Mouse (Mus musculus): ENCODE results near the gene Gramd4. TPM values are rescaled to one million over a fixed set of nuclear protein-coding genes. Genes with fewer than 3 reads are reported as not detected.
"Not testable (repeated sequence)": the region's sequence is repeated elsewhere in the genome, so short reads cannot be mapped to it uniquely, and the experiment has no call there.

The Gramd4 gene
- polyA plus RNA-seq, 1 experiment from 2014 or later: 52.9 TPM

GRCm38 (mm10) chr15:86176166-86176565 lies 118.7 kb downstream of the Gramd4 start:
- no peak overlapping the region for H3K4me2 ChIP-seq (replicated peaks)
- no peaks in the 10 kb centered on the region for H3K36me3 ChIP-seq
- H3K27me3 ChIP-seq: no peaks in the 10 kb centered on the region
- H3K4me1 ChIP-seq: peaks cover 10% of the 10 kb centered on the region
- H3K9ac ChIP-seq (replicated peaks): no peak overlapping the region
- ATAC-seq (replicated peaks): no peak
- WGBS: 92% methylated on average over 10 of the region's 10 CpGs
- no peak overlapping the region for H3K4me3 ChIP-seq
- H3K27ac ChIP-seq (replicated peaks): no peak overlapping the region
- no peaks in the 10 kb centered on the region for H3K9me3 ChIP-seq

GRCm38 (mm10) chr15:86176771-86177702 lies 119.5 kb downstream of the Gramd4 start:
- Histone ChIP-seq H3K27me3 (no peaks in the 10 kb centered on the region), H3K9me3 (no peaks in the 10 kb centered on the region), H3K4me3 (no peak overlapping the region), H3K9ac (replicated peaks) (no peak overlapping the region), H3K4me2 (replicated peaks) (no peak overlapping the region), H3K4me1 (peaks cover 11% of the 10 kb centered on the region), H3K27ac (replicated peaks) (no peak overlapping the region), H3K36me3 (no peaks in the 10 kb centered on the region)
- 85% methylated on average over 21 of the region's 22 CpGs for WGBS
- ATAC-seq (replicated peaks): no peak

GRCm38 (mm10) chr15:86177703-86178251 lies 120.3 kb downstream of the Gramd4 start:
- H3K9ac ChIP-seq (replicated peaks); H3K9me3 ChIP-seq; H3K4me2 ChIP-seq (replicated peaks); H3K27me3 ChIP-seq; H3K4me3 ChIP-seq; H3K27ac ChIP-seq (replicated peaks); H3K36me3 ChIP-seq; ATAC-seq (replicated peaks): not testable (repeated sequence)
- peaks cover 19% of the 10 kb centered on the region for H3K4me1 ChIP-seq
- 76% methylated on average over 2 of the region's 2 CpGs for WGBS

GRCm38 (mm10) chr15:86178594-86178993 lies 121.1 kb downstream of the Gramd4 start:
- 91% methylated on average over 6 of the region's 6 CpGs for WGBS
- Histone ChIP-seq H3K4me2 (replicated peaks) (no peak overlapping the region), H3K4me1 (peaks cover 17% of the 10 kb centered on the region), H3K27ac (replicated peaks) (no peak overlapping the region), H3K9me3 (no peaks in the 10 kb centered on the region), H3K27me3 (no peaks in the 10 kb centered on the region), H3K36me3 (no peaks in the 10 kb centered on the region), H3K9ac (replicated peaks) (no peak overlapping the region), H3K4me3 (no peak overlapping the region)
- no peak for ATAC-seq (replicated peaks)

- Histone ChIP-seq H3K36me3 (no peaks in the 10 kb centered on the region), H3K27me3 (no peaks in the 10 kb centered on the region), H3K4me3 (no peak overlapping the region), H3K4me2 (replicated peaks) (no peak overlapping the region), H3K9me3 (no peaks in the 10 kb centered on the region), H3K9ac (replicated peaks) (no peak overlapping the region), H3K4me1 (peaks cover 29% of the 10 kb centered on the region), H3K27ac (replicated peaks) (no peak overlapping the region)
- WGBS: 78% methylated on average over 4 of the region's 4 CpGs
- ATAC-seq (replicated peaks): no peak
Observed at GRCm38 (mm10) chr15:86180427-86180826, 122.9 kb downstream of the Gramd4 start.

- H3K4me2 ChIP-seq (replicated peaks); H3K4me3 ChIP-seq; H3K9ac ChIP-seq (replicated peaks); H3K27ac ChIP-seq (replicated peaks); H3K27me3 ChIP-seq; H3K36me3 ChIP-seq; H3K9me3 ChIP-seq; ATAC-seq (replicated peaks): not testable (repeated sequence)
- WGBS: 93% methylated on average over 3 of the region's 3 CpGs
- peaks cover 34% of the 10 kb centered on the region for H3K4me1 ChIP-seq
Observed at GRCm38 (mm10) chr15:86181321-86181720, 123.8 kb downstream of the Gramd4 start.

GRCm38 (mm10) chr15:86181941-86182439 lies 124.5 kb downstream of the Gramd4 start:
- Histone ChIP-seq H3K9ac (replicated peaks) (no peak overlapping the region), H3K9me3 (no peaks in the 10 kb centered on the region), H3K4me1 (peaks cover 36% of the 10 kb centered on the region), H3K4me2 (replicated peaks) (no peak overlapping the region), H3K4me3 (no peak overlapping the region), H3K36me3 (no peaks in the 10 kb centered on the region), H3K27me3 (no peaks in the 10 kb centered on the region), H3K27ac (replicated peaks) (no peak overlapping the region)
- no peak for ATAC-seq (replicated peaks)
- WGBS: 60% methylated on average over 11 of the region's 11 CpGs

- ATAC-seq (replicated peaks): no peak
- no peak overlapping the region for H3K4me3 ChIP-seq
- H3K36me3 ChIP-seq: no peaks in the 10 kb centered on the region
- H3K27me3 ChIP-seq: no peaks in the 10 kb centered on the region
- 43% methylated on average over 13 of the region's 13 CpGs for WGBS
- H3K4me2 ChIP-seq (replicated peaks): no peak overlapping the region
- peaks cover 36% of the 10 kb centered on the region for H3K4me1 ChIP-seq
- 0 out of 2 replicates have a peak overlapping the region, but pooled peaks have one; percentile 24 for H3K27ac ChIP-seq (replicated peaks)
- no peaks in the 10 kb centered on the region for H3K9me3 ChIP-seq
- H3K9ac ChIP-seq (replicated peaks): no peak overlapping the region
Observed at GRCm38 (mm10) chr15:86182646-86183045, 125.2 kb downstream of the Gramd4 start.

GRCm38 (mm10) chr15:86183484-86183883 lies 126.0 kb downstream of the Gramd4 start:
- H3K4me3 ChIP-seq: no peak overlapping the region
- H3K4me1 ChIP-seq: peaks cover 41% of the 10 kb centered on the region
- H3K27me3 ChIP-seq: no peaks in the 10 kb centered on the region
- H3K9ac ChIP-seq (replicated peaks): no peak overlapping the region
- H3K36me3 ChIP-seq: no peaks in the 10 kb centered on the region
- no peaks in the 10 kb centered on the region for H3K9me3 ChIP-seq
- H3K4me2 ChIP-seq (replicated peaks): no peak overlapping the region
- ATAC-seq (replicated peaks): no peak
- WGBS: 91% methylated on average over 8 of the region's 8 CpGs
- H3K27ac ChIP-seq (replicated peaks): no peak overlapping the region

GRCm38 (mm10) chr15:86184071-86184470 lies 126.6 kb downstream of the Gramd4 start:
- Histone ChIP-seq H3K27me3 (no peaks in the 10 kb centered on the region), H3K4me2 (replicated peaks) (peak overlapping the region; percentile 92), H3K36me3 (no peaks in the 10 kb centered on the region), H3K9ac (replicated peaks) (0 out of 2 replicates have a peak overlapping the region, but pooled peaks have one; percentile 19), H3K4me3 (peak overlapping the region; percentile 90), H3K9me3 (no peaks in the 10 kb centered on the region), H3K27ac (replicated peaks) (no peak overlapping the region), H3K4me1 (peaks cover 44% of the 10 kb centered on the region)
- WGBS: 78% methylated on average over 5 of the region's 5 CpGs
- ATAC-seq (replicated peaks): no peak

GRCm38 (mm10) chr15:86184851-86185688 lies 127.6 kb downstream of the Gramd4 start:
- peak overlapping the region; percentile 90 for H3K4me3 ChIP-seq
- no peaks in the 10 kb centered on the region for H3K9me3 ChIP-seq
- H3K27ac ChIP-seq (replicated peaks): peak overlapping the region; percentile 84
- no peaks in the 10 kb centered on the region for H3K36me3 ChIP-seq
- no peaks in the 10 kb centered on the region for H3K27me3 ChIP-seq
- peak overlapping the region; percentile 81 for H3K9ac ChIP-seq (replicated peaks)
- WGBS: under 1% methylated on average over 70 of the region's 70 CpGs
- H3K4me2 ChIP-seq (replicated peaks): peak overlapping the region; percentile 92
- peak; percentile 65 for ATAC-seq (replicated peaks)
- peaks cover 46% of the 10 kb centered on the region for H3K4me1 ChIP-seq
